Mouse (Mus musculus) forebrain, embryonic 16.5 days (tissue): Measurements from ENCODE around the gene Hist1h2ad. TPM values are rescaled to one million over a fixed set of nuclear protein-coding genes. Genes with fewer than 3 reads are reported as not detected.
"Not testable (repeated sequence)": the region's sequence is repeated elsewhere in the genome, so short reads cannot be mapped to it uniquely, and the experiment has no call there.

Source experiments
- ATAC-seq: fragments of 200-750 bp; cut with Nextera tagmentation; 2 replicates; pipeline ENCODE4 v1.8.0; 2017; ENCODE audit warnings: mild to moderate bottlenecking, moderate library complexity
- H3K27ac ChIP-seq: fragments of 300-500 bp; sonication (generic); 2 replicates; pipeline ENCODE4 v1.5.1; 2014; ENCODE audit warnings: low read length, control low read depth
- H3K27me3 ChIP-seq: fragments of 300-500 bp; sonication (generic); replicated peaks from 2 replicates; pipeline ENCODE4 v1.6.1; 2014; ENCODE audit warnings: low read length; ENCODE audit not compliant: control insufficient read depth, insufficient read depth
- H3K36me3 ChIP-seq: fragments of 300-500 bp; sonication (generic); 2 replicates; pipeline ENCODE4 v1.6.1; 2014; ENCODE audit not compliant: control insufficient read depth, insufficient read depth
- H3K4me1 ChIP-seq: fragments of 300-500 bp; sonication (generic); replicated peaks from 2 replicates; pipeline ENCODE4 v1.6.1; 2014; ENCODE audit warnings: low read length; ENCODE audit not compliant: control insufficient read depth, insufficient read depth
- H3K4me2 ChIP-seq: fragments of 300-500 bp; sonication (generic); 2 replicates; pipeline ENCODE4 v1.6.1; 2014; ENCODE audit warnings: mild to moderate bottlenecking, low read length, control low read depth
- H3K4me3 ChIP-seq: fragments of 300-500 bp; sonication (generic); replicated peaks from 2 replicates; pipeline ENCODE4 v1.5.1; 2014; ENCODE audit warnings: mild to moderate bottlenecking, low read length, control low read depth
- H3K9ac ChIP-seq: fragments of 300-500 bp; sonication (generic); replicated peaks from 2 replicates; pipeline ENCODE4 v1.6.1; 2014; ENCODE audit warnings: low read depth, low read length, control low read depth
- H3K9me3 ChIP-seq: fragments of 300-500 bp; sonication (generic); 2 replicates; pipeline ENCODE4 v1.6.1; 2016; ENCODE audit warnings: low read length; ENCODE audit not compliant: control insufficient read depth
- WGBS: fragments of 180-500 bp; shearing (Covaris S2); extraction: QIAGEN DNeasy Blood & Tissue Kit; methylation state at CpG from one replicate; pipeline ENCODE4 v1.1.7; 2014; 5-methylcytosine and 5-hydroxymethylcytosine counted together
- polyA plus RNA-seq: library from polyadenylated mRNA; unstranded; fragments of >200 nt; fragmentation: Nextera tagmentation; extraction: Ambion mirVana; gene quantifications from 2 replicates; pipeline ENCODE4 v1.2.1, GENCODE M21; 2015

Hist1h2ad gene
- polyA plus RNA-seq, 1 experiment from 2014 or later, result 1.2 TPM

GRCm38 (mm10) chr13:23539821-23540220 lies 34.4 kb upstream of the Hist1h2ad start:
- 70% methylated on average over 1 of the region's 1 CpGs for WGBS
- not testable (repeated sequence) for H3K36me3 ChIP-seq, ATAC-seq, H3K27me3 ChIP-seq, H3K4me2 ChIP-seq, H3K9me3 ChIP-seq, H3K4me3 ChIP-seq, H3K27ac ChIP-seq, H3K9ac ChIP-seq
- peaks cover 13% of the 10 kb centered on the region for H3K4me1 ChIP-seq

DNA sequence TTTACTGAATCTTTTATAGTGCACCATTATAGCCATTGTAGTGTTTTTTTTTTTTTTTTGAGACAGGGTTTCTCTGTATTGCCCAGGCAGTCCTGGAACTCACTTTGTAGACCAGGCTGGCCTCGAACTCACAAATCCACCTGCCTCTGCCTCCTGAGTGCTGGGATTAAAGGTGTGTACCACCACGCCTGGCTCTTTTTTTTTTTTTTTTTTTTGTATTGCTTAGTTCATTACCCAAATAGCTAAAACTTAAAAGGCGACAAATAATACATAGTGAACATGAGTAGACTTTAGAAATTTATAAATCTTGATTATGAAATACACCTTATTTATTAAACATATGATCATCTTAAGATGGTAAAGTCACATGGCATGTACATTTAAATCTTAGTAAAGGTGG lies 32.7 kb upstream of the Hist1h2ad start:
- ATAC-seq, result no peak
- Histone ChIP-seq H3K4me3 (no peak overlapping the region), H3K36me3 (no peaks in the 10 kb centered on the region), H3K4me2 (no peak overlapping the region), H3K9me3 (no peaks in the 10 kb centered on the region), H3K9ac (no peak overlapping the region), H3K4me1 (peaks cover 8% of the 10 kb centered on the region; the same call in 1 of the 2 replicates), H3K27ac (no peak overlapping the region), H3K27me3 (no peaks in the 10 kb centered on the region)
- WGBS, result 68% methylated on average over 3 of the region's 3 CpGs

GRCm38 (mm10) chr13:23542225-23542980 lies 31.8 kb upstream of the Hist1h2ad start:
- not testable (repeated sequence) for H3K9me3 ChIP-seq, H3K27me3 ChIP-seq, H3K36me3 ChIP-seq, H3K4me1 ChIP-seq, ATAC-seq
- Histone ChIP-seq H3K4me2 (peak overlapping the region; percentile 58), H3K4me3 (peak overlapping the region; percentile 42), H3K27ac (peak overlapping the region; percentile 48), H3K9ac (peak overlapping the region; percentile 33; the same call in 1 of the 2 replicates)
- WGBS, result 9% methylated on average over 3 of the region's 3 CpGs

GRCm38 (mm10) chr13:23542999-23543607 lies 31.1 kb upstream of the Hist1h2ad start, which contains the start of gene Hist1h2bh:
TSS of gene Hist1h2bh (minus strand) at chr13:23543392.
- peak within 1 kb of the TSS; percentile 94 for H3K27ac ChIP-seq
- not testable (repeated sequence) for H3K4me1 ChIP-seq, H3K9me3 ChIP-seq, H3K27me3 ChIP-seq, H3K36me3 ChIP-seq
- peak; percentile 93 for ATAC-seq
- H3K4me3 ChIP-seq, result peak within 1 kb of the TSS; percentile 54
- H3K9ac ChIP-seq, result peak within 1 kb of the TSS; percentile 41
- peak within 1 kb of the TSS; percentile 73 for H3K4me2 ChIP-seq
- under 1% methylated on average over 27 of the region's 42 CpGs for WGBS

GRCm38 (mm10) chr13:23543965-23544786 lies 30.0 kb upstream of the Hist1h2ad start, which contains the start of gene Hist1h3f:
TSS of gene Hist1h3f (plus strand) at chr13:23544052.
- Histone ChIP-seq H3K4me3 (peak within 1 kb of the TSS; percentile 54), H3K9ac (peak within 1 kb of the TSS; percentile 61), H3K27ac (peak within 1 kb of the TSS; percentile 94), H3K4me2 (peak within 1 kb of the TSS; percentile 73), H3K4me1 (peaks cover 2% of the 10 kb centered on the region; the same call in 1 of the 2 replicates), H3K27me3 (no peaks in the 10 kb centered on the region), H3K9me3 (no peaks in the 10 kb centered on the region), H3K36me3 (no peaks in the 10 kb centered on the region)
- WGBS, result under 1% methylated on average over 23 of the region's 45 CpGs
- peak; percentile 93 for ATAC-seq

- not testable (repeated sequence) for H3K27me3 ChIP-seq, H3K36me3 ChIP-seq, H3K9me3 ChIP-seq, H3K4me1 ChIP-seq
- Histone ChIP-seq H3K4me2 (peak overlapping the region; percentile 45), H3K9ac (0 out of 2 replicates have a peak overlapping the region, but pooled peaks have one; percentile 42), H3K4me3 (peak overlapping the region; percentile 54), H3K27ac (peak overlapping the region; percentile 94)
- WGBS, result 1% methylated on average over 12 of the region's 14 CpGs
- ATAC-seq, result peak; percentile 14
Observed at GRCm38 (mm10) chr13:23544787-23545120, 29.4 kb upstream of the Hist1h2ad start.

- Histone ChIP-seq H3K27me3 (no peaks in the 10 kb centered on the region), H3K4me3 (no peak overlapping the region), H3K9me3 (no peaks in the 10 kb centered on the region), H3K4me1 (peaks cover 8% of the 10 kb centered on the region), H3K27ac (no peak overlapping the region), H3K4me2 (no peak overlapping the region), H3K9ac (no peak overlapping the region), H3K36me3 (no peaks in the 10 kb centered on the region)
- no peak for ATAC-seq
- 82% methylated on average over 5 of the region's 5 CpGs for WGBS
Observed at GRCm38 (mm10) chr13:23546694-23547093, 27.5 kb upstream of the Hist1h2ad start.

DNA sequence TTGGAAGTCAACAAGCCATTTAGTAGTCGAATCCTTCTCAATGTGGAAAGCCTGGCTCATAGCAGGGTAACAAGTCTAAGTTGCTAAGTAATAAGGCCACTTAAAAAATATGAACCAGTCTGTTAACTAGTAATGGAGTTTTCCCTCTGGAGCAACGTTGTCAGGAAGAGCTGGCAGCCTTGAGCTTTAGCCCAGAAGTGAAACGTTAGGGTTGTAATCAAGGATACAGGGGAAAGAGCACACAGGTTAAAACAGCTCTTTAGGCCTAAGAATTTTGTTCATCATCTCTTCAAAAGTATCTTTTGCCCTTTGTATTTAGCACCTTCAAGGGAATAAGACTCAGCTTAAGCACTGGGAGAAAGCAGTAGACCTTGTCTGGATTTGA lies 23.4 kb upstream of the Hist1h2ad start:
- no peak for ATAC-seq
- Histone ChIP-seq H3K36me3 (no peaks in the 10 kb centered on the region), H3K4me2 (peak overlapping the region; percentile 62), H3K27me3 (no peaks in the 10 kb centered on the region), H3K4me1 (peaks cover 16% of the 10 kb centered on the region), H3K27ac (peak overlapping the region; percentile 81), H3K9ac (peak overlapping the region; percentile 58), H3K9me3 (no peaks in the 10 kb centered on the region), H3K4me3 (peak overlapping the region; percentile 44)
- WGBS, result 4% methylated on average over 3 of the region's 3 CpGs
